Mouse (Mus musculus): ENCODE results near the gene Ehmt1.

- no peak for TF ChIP-seq CTCF (IDR thresholded peaks at IDR 0.05; ENCODE audit: low read depth, low read length)
- no peak for TF ChIP-seq POLR2A (IDR thresholded peaks at IDR 0.05; ENCODE audit: extremely low read depth, insufficient read depth, low read length)
Measured at GRCm38 (mm10) chr2:24927810-24928479, 8.5 kb upstream of the Ehmt1 start.

All from liver, adult 2 months (tissue).